Mouse (Mus musculus) lung, embryonic 16.5 days (tissue): ENCODE data around the gene Klhl33. TPM values are rescaled to one million over a fixed set of nuclear protein-coding genes. Genes with fewer than 3 reads are reported as not detected.
"Not testable (repeated sequence)": the region's sequence is repeated elsewhere in the genome, so short reads cannot be mapped to it uniquely, and the experiment has no call there.

ENCODE experiments used
- ATAC-seq: fragments of 200-750 bp; cut with Nextera tagmentation; 2 replicates; pipeline ENCODE4 v1.8.0; 2017; ENCODE audit warnings: low read depth, mild to moderate bottlenecking, moderate library complexity
- H3K27ac ChIP-seq: fragments of 300-500 bp; sonication (generic); 2 replicates; pipeline ENCODE4 v1.5.1; 2014; ENCODE audit warnings: mild to moderate bottlenecking, control low read depth, low read length
- H3K27me3 ChIP-seq: fragments of 300-500 bp; sonication (generic); 2 replicates; pipeline ENCODE4 v1.6.1; 2014; ENCODE audit warnings: low read depth, low read length, mixed read lengths; ENCODE audit not compliant: control insufficient read depth, insufficient read depth
- H3K36me3 ChIP-seq: fragments of 300-500 bp; sonication (generic); 2 replicates; pipeline ENCODE4 v1.6.1; 2014; ENCODE audit warnings: low read length; ENCODE audit not compliant: control insufficient read depth, insufficient read depth
- H3K4me1 ChIP-seq: fragments of 300-500 bp; sonication (generic); replicated peaks from 2 replicates; pipeline ENCODE4 v1.6.1; 2014; ENCODE audit warnings: low read length, mixed read lengths; ENCODE audit not compliant: control insufficient read depth, insufficient read depth
- H3K4me2 ChIP-seq: fragments of 300-500 bp; sonication (generic); 2 replicates; pipeline ENCODE4 v1.6.1; 2014; ENCODE audit warnings: low read depth, low read length, control low read depth
- H3K4me3 ChIP-seq: fragments of 300-500 bp; sonication (generic); 2 replicates; pipeline ENCODE4 v1.5.1; 2014; ENCODE audit warnings: mild to moderate bottlenecking, low read length, control low read depth
- H3K9ac ChIP-seq: fragments of 300-500 bp; sonication (generic); 2 replicates; pipeline ENCODE4 v1.6.1; 2014; ENCODE audit warnings: low read length, control low read depth
- H3K9me3 ChIP-seq: fragments of 300-500 bp; sonication (generic); 2 replicates; pipeline ENCODE4 v1.6.1; 2016; ENCODE audit warnings: low read length; ENCODE audit not compliant: control insufficient read depth
- WGBS: fragments of 180-500 bp; shearing (Covaris S2); extraction: QIAGEN DNeasy Blood & Tissue Kit; methylation state at CpG from one replicate; pipeline ENCODE4 v1.1.7; 2014; 5-methylcytosine and 5-hydroxymethylcytosine counted together
- polyA plus RNA-seq: library from polyadenylated mRNA; unstranded; fragments of >200 nt; fragmentation: Nextera tagmentation; extraction: Ambion mirVana; gene quantifications from 2 replicates; pipeline ENCODE4 v1.2.1, GENCODE M21; 2015

Gene Klhl33
- polyA plus RNA-seq, 1 experiment from 2014 or later, result 0.59 TPM

DNA sequence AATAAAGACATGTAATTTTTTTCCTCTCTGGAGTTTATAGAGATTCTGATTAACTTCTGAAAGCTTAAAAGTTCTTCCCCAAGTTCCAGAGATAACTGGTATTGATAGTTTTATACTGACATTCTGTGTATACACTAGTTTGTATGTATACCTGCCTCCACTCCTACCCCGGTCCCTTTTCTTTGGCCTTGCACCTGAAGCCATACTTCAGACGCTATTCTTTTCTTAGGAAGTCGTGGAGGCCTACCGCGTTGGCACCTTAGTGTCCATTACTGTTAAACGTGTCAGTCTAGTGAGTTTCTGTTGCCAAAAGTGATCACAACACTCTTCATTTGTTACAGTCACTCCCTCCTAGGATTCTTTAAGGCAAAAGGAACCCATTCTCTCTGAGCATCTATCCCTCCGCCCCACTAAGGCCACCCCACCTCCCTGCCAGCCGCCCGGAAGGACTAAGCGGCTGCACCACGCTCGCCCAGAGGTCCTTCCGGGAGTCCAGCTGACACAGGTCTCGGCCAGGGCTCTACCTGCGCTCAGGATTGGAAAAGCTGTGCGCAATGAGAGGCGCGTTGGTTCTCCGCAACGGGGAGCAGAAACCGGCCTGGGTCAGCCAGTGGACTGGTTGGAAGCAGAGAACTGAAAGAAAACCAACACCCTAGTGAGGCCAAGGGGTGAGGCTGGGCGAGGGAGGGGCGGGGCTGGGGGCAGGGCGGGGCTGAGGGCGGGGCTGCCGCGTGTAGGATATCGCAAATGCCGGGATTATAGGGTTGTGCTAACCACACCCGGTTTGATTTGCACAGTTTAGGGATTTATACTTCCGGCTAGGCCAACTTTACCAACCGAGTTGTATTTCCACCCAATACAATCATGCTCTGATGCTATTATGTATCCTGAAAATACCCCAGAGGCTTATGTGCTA lies 27.2 kb downstream of the Klhl33 start, which contains the start of gene Tep1:
Tep1 (minus strand) TSS at position 672 of the 916 bp plus-strand sequence.
- peaks cover 3% of the 10 kb centered on the region; the same call in 1 of the 2 replicates for H3K4me1 ChIP-seq
- no peaks in the 10 kb centered on the region for H3K27me3 ChIP-seq
- peak; percentile 95 for ATAC-seq
- no peaks in the 10 kb centered on the region for H3K9me3 ChIP-seq
- 8% methylated on average over 32 of the region's 32 CpGs for WGBS
- peak within 1 kb of the TSS; percentile 58 for H3K4me2 ChIP-seq
- H3K36me3 ChIP-seq, result no peaks in the 10 kb centered on the region
- peak within 1 kb of the TSS; percentile 75 for H3K9ac ChIP-seq
- peak within 1 kb of the TSS; percentile 82 for H3K27ac ChIP-seq
- peak within 1 kb of the TSS; percentile 64 for H3K4me3 ChIP-seq

DNA sequence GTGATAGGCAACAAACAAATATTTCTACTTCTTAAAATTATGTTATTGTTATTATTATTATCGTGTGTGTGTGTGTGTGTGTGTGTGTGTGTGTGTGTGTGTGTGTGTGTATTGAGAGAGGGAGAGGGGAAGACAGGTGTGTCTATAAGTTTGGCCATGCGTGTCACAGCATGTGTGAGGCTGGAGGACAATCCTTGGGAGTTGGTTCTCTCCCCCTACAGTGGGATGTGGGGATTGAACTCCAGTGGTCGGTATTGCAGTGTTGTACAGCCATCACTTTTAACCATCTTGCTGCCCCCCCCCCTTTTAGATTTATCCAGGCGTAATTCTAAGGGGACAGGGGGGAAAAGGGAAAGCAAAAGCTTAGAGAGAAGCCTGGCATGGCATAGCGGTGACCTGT lies 28.7 kb downstream of the Klhl33 start:
- H3K27me3 ChIP-seq, result no peaks in the 10 kb centered on the region
- no peak overlapping the region for H3K4me3 ChIP-seq
- ATAC-seq, result no peak
- H3K4me2 ChIP-seq, result no peak overlapping the region
- H3K27ac ChIP-seq, result no peak overlapping the region
- no peaks in the 10 kb centered on the region for H3K36me3 ChIP-seq
- 92% methylated on average over 5 of the region's 5 CpGs for WGBS
- H3K4me1 ChIP-seq, result peaks cover 3% of the 10 kb centered on the region; the same call in 1 of the 2 replicates
- no peaks in the 10 kb centered on the region for H3K9me3 ChIP-seq
- H3K9ac ChIP-seq, result no peak overlapping the region

DNA sequence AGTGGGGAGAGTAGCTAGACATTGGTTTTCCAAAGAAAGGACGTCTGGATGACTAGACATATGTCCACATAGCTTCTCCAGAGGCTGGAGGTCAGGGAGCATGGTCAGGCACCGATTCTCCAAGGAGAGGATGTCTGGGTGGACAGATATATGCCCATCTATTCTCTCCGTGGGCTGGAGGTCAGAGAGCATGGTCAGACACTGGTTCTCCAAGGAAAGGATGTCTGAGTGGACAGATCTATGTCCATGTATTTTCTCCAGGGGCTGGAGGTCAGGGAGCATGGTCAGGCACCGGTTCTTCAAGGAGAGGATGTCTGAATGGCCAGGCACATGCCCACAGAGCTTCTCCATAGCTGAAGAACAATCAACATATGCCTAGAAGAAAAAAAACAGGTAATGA lies 29.1 kb downstream of the Klhl33 start:
- ATAC-seq, result no peak
- Histone ChIP-seq H3K4me1 (peaks cover 3% of the 10 kb centered on the region; the same call in 1 of the 2 replicates), H3K27ac (no peak overlapping the region), H3K9ac (no peak overlapping the region), H3K27me3 (no peaks in the 10 kb centered on the region), H3K36me3 (no peaks in the 10 kb centered on the region; the same call in 1 of the 2 replicates), H3K4me2 (no peak overlapping the region), H3K9me3 (no peaks in the 10 kb centered on the region), H3K4me3 (no peak overlapping the region)
- WGBS, result 80% methylated on average over 4 of the region's 4 CpGs

GRCm38 (mm10) chr14:50866966-50867365 lies 30.3 kb downstream of the Klhl33 start:
- no peaks in the 10 kb centered on the region for H3K27me3 ChIP-seq
- H3K4me3 ChIP-seq, result no peak overlapping the region
- peaks cover 3% of the 10 kb centered on the region; the same call in 1 of the 2 replicates for H3K4me1 ChIP-seq
- H3K36me3 ChIP-seq, result no peaks in the 10 kb centered on the region; the same call in 1 of the 2 replicates
- 89% methylated on average over 3 of the region's 3 CpGs for WGBS
- no peak overlapping the region for H3K4me2 ChIP-seq
- no peaks in the 10 kb centered on the region for H3K9me3 ChIP-seq
- no peak overlapping the region for H3K9ac ChIP-seq
- ATAC-seq, result no peak
- no peak overlapping the region for H3K27ac ChIP-seq

GRCm38 (mm10) chr14:50865005-50865404 lies 32.3 kb downstream of the Klhl33 start:
- H3K4me2 ChIP-seq, H3K9me3 ChIP-seq, H3K27me3 ChIP-seq, H3K4me3 ChIP-seq, ATAC-seq, H3K4me1 ChIP-seq, H3K9ac ChIP-seq, H3K27ac ChIP-seq, H3K36me3 ChIP-seq: not testable (repeated sequence)

GRCm38 (mm10) chr14:50862641-50863040 lies 34.7 kb downstream of the Klhl33 start:
- H3K4me2 ChIP-seq, result no peak overlapping the region
- no peak overlapping the region for H3K4me3 ChIP-seq
- no peak for ATAC-seq
- H3K27me3 ChIP-seq, result no peaks in the 10 kb centered on the region
- no peaks in the 10 kb centered on the region for H3K9me3 ChIP-seq
- no peak overlapping the region for H3K27ac ChIP-seq
- H3K4me1 ChIP-seq, result no peaks in the 10 kb centered on the region
- H3K36me3 ChIP-seq, result peaks cover 7% of the 10 kb centered on the region
- WGBS, result 86% methylated on average over 10 of the region's 10 CpGs
- H3K9ac ChIP-seq, result no peak overlapping the region

- 84% methylated on average over 5 of the region's 5 CpGs for WGBS
- no peak for ATAC-seq
These were observed 41.5 kb downstream of the Klhl33 start for GRCm38 (mm10) chr14:50855788-50856187.

More at GRCm38 (mm10) chr14:50855788-50856187, 41.5 kb downstream of the Klhl33 start:
- Histone ChIP-seq H3K4me2 (no peak overlapping the region), H3K27ac (no peak overlapping the region), H3K4me3 (no peak overlapping the region), H3K9ac (no peak overlapping the region), H3K4me1 (no peaks in the 10 kb centered on the region), H3K9me3 (no peaks in the 10 kb centered on the region), H3K36me3 (peaks cover 12% of the 10 kb centered on the region), H3K27me3 (no peaks in the 10 kb centered on the region)

Other genes starting within 250 kb of the Klhl33 start
- gene Olfr747, start 204.3 kb downstream of the Klhl33 start, polyA plus RNA-seq, result not detected in 2 replicates
- gene Olfr748, start 190.1 kb downstream of the Klhl33 start, polyA plus RNA-seq, result not detected in 2 replicates
- gene Olfr749, start 152.4 kb downstream of the Klhl33 start, polyA plus RNA-seq, result not detected in 2 replicates
- gene Ttc5, start 112.0 kb downstream of the Klhl33 start, polyA plus RNA-seq, result 68.6 and 71.7 TPM in 2 replicates
- not detected in 2 replicates for gene Ccnb1ip1, start 89.8 kb downstream of the Klhl33 start, polyA plus RNA-seq
- gene Parp2, start 89.7 kb downstream of the Klhl33 start, polyA plus RNA-seq, result 62.5 and 64.7 TPM in 2 replicates
- gene Tep1, start 26.9 kb downstream of the Klhl33 start, polyA plus RNA-seq, result 6.0 and 6.2 TPM in 2 replicates
- gene Osgep, start 27.4 kb upstream of the Klhl33 start, polyA plus RNA-seq, result 153 and 171 TPM in 2 replicates
- 171 and 177 TPM in 2 replicates for gene Apex1, start 27.5 kb upstream of the Klhl33 start, polyA plus RNA-seq
- 47.1 and 48.4 TPM in 2 replicates for gene Pip4p1, start 33.3 kb upstream of the Klhl33 start, polyA plus RNA-seq
- 68.8 and 73.1 TPM in 2 replicates for gene Pnp, start 33.6 kb upstream of the Klhl33 start, polyA plus RNA-seq
- gene Gm49342, start 47.0 kb upstream of the Klhl33 start, polyA plus RNA-seq, result not detected in 2 replicates
- 0.46 and 0.88 TPM in 2 replicates for gene Pnp2, start 58.5 kb upstream of the Klhl33 start, polyA plus RNA-seq
- 0.26 and 0.31 TPM in 2 replicates for gene Rnase10, start 110.2 kb upstream of the Klhl33 start, polyA plus RNA-seq
- not detected in 2 replicates for gene Rnase9, start 144.4 kb upstream of the Klhl33 start, polyA plus RNA-seq
- not detected in 2 replicates for gene Rnase11, start 152.7 kb upstream of the Klhl33 start, polyA plus RNA-seq
- gene Rnase12, start 160.2 kb upstream of the Klhl33 start, polyA plus RNA-seq, result 0.34 TPM in 1 of 2 replicates, not detected in the other
- gene Olfr750, start 176.9 kb upstream of the Klhl33 start, polyA plus RNA-seq, result not detected in 2 replicates
- 42.2 and 50.8 TPM in 2 replicates for gene Rnase4, start 193.6 kb upstream of the Klhl33 start, polyA plus RNA-seq
- 6.3 and 8.7 TPM in 2 replicates for gene Ang, start 193.6 kb upstream of the Klhl33 start, polyA plus RNA-seq
- gene Eddm3b, start 216.9 kb upstream of the Klhl33 start, polyA plus RNA-seq, result not detected in 2 replicates
- gene Rnase6, start 226.4 kb upstream of the Klhl33 start, polyA plus RNA-seq, result 0.69 and 0.97 TPM in 2 replicates
- gene Rnase1, start 249.3 kb upstream of the Klhl33 start, polyA plus RNA-seq, result 0.50 and 0.51 TPM in 2 replicates